Comparison of ENCODE assay signal across 24 mouse cellular contexts in the genomic region with DNA sequence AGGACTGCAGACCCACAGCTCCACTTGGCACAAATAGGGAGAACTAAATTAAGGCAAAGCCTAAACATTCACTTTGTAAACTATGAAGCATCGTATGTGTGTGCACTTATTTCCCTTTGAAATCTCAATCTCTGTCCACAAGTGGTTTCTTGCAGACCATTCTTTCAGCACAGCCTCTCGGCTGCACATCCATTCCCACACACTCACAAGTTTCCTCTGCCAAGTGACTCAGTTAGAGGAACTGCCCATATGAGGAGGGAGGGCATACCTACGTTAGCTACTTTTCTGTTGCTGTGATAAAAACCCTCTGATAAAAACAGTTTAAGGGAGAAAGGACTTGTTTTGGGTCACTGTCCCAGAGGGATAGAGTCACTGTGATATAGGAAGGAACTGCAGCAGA.
"Had no signal": no experiment of that assay in that cellular context is flagged by ENCODE, and none has a peak within 500 bp of the region (broad histone marks: within the 10 kb centered on the region; RNA-seq: fewer than 3 reads in every experiment).

No protein-coding gene starts in this region.

- DNase-seq: forebrain, postnatal 0 days; gastrocnemius, postnatal 14 days; gastrocnemius, postnatal 36 days; heart, adult 11 months; heart, adult 2 months; heart, postnatal 10 days; heart, postnatal 4 days; kidney, adult 18-20 months; kidney, adult 8-10 months; kidney, postnatal 10 days; kidney, postnatal 25 days; kidney, postnatal 4 days; liver; liver, embryonic 13.5 days had no signal

- H3K9me3 ChIP-seq: hindbrain, embryonic 10.5 days; hindbrain, embryonic 12.5 days; limb, embryonic 10.5 days; limb, embryonic 12.5 days had no signal

- H3K27me3 ChIP-seq: hindbrain, embryonic 12.5 days; limb, embryonic 12.5 days; liver, embryonic 13.5 days had no signal

- H3K36me3 ChIP-seq: hindbrain, embryonic 10.5 days; hindbrain, embryonic 12.5 days; limb, embryonic 10.5 days; limb, embryonic 12.5 days; liver, embryonic 13.5 days had no signal

- H3K4me3 ChIP-seq: heart, adult 2 months; hindbrain, embryonic 10.5 days; hindbrain, embryonic 12.5 days; limb, embryonic 10.5 days; limb, embryonic 12.5 days; liver, embryonic 13.5 days had no signal

- H3K27ac ChIP-seq: heart, adult 2 months; hindbrain, embryonic 10.5 days; hindbrain, embryonic 12.5 days; hindbrain, embryonic 14.5 days; limb, embryonic 10.5 days; limb, embryonic 12.5 days; liver, embryonic 13.5 days had no signal

- H3K4me2 ChIP-seq: heart, embryonic 11.5 days; hindbrain, embryonic 12.5 days; hindbrain, embryonic 14.5 days; limb, embryonic 12.5 days; liver, embryonic 11.5 days; liver, embryonic 13.5 days had no signal

- H3K4me1 ChIP-seq: hindbrain, embryonic 10.5 days; hindbrain, embryonic 12.5 days; limb, embryonic 10.5 days; limb, embryonic 12.5 days; liver, embryonic 13.5 days had no signal

- H3K9ac ChIP-seq: forebrain, postnatal 0 days; hindbrain, embryonic 12.5 days; hindbrain, embryonic 14.5 days; limb, embryonic 12.5 days; liver, embryonic 13.5 days had no signal

- ATAC-seq: forebrain, postnatal 0 days; hindbrain, embryonic 16.5 days; inflammation-experienced regulatory T-cells, adult 6 months; intestine, embryonic 16.5 days had no signal
